Mouse (Mus musculus): ENCODE data around the gene Evpl.
"Not testable (repeated sequence)": the region's sequence is repeated elsewhere in the genome, so short reads cannot be mapped to it uniquely, and the experiment has no call there.

Evpl gene

GRCm38 (mm10) chr11:116237742-116238395 lies at the start of gene Evpl:
TSS of gene Evpl (minus strand) at chr11:116238077.
- peak; percentile 96 for DNase-seq

GRCm38 (mm10) chr11:116287351-116287750 lies 49.5 kb upstream of the Evpl start:
- DNase-seq = peak; percentile 87

DNA sequence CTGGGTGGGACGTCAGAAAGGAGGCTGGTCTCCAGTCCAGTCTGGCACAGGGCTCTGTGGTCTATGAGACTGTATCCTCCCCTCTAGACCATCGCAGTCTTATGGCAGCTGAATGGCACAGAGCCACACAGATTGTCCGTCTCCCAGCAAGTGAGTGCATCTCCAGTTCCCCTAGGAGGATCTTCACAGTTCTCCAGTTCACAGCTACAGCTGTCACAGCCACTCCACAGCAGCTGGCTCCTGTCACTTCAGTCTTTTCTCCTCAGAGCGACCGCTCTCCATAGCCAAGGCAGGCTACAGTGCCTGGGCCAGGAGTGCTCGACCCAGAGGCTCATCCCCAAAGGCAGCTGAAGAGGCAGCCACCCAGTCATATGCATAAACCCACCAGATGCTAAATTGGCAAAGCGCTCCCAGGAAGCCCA lies 47.9 kb upstream of the Evpl start:
- peak; percentile 96 for DNase-seq

GRCm38 (mm10) chr11:116283982-116284381 lies 46.1 kb upstream of the Evpl start:
- DNase-seq = no peak

GRCm38 (mm10) chr11:116282912-116283521 lies 45.1 kb upstream of the Evpl start:
- peak; percentile 86 for DNase-seq

GRCm38 (mm10) chr11:116282089-116282488 lies 44.2 kb upstream of the Evpl start:
- DNase-seq = no peak

DNA sequence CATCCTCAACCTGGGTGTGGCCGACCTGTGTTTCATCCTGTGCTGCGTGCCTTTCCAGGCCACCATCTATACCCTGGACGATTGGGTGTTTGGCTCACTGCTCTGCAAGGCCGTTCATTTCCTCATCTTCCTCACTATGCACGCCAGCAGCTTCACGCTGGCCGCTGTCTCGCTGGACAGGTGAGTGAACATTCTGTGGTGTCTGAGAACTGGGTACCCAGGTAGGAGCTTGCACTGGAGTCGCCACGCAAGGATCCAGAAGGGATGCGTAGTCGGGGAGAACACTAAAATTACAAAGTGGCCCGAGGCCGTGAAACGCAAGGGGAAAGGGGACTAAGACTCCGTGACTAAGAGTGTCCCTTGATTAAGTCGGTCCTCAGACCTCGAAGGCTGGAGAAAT lies 43.8 kb upstream of the Evpl start:
- DNase-seq = no peak

GRCm38 (mm10) chr11:116280751-116281663 lies 43.1 kb upstream of the Evpl start, which contains the start of gene Galr2:
TSS of gene Galr2 (plus strand) at chr11:116280939.
- DNase-seq = peak; percentile 85

DNA sequence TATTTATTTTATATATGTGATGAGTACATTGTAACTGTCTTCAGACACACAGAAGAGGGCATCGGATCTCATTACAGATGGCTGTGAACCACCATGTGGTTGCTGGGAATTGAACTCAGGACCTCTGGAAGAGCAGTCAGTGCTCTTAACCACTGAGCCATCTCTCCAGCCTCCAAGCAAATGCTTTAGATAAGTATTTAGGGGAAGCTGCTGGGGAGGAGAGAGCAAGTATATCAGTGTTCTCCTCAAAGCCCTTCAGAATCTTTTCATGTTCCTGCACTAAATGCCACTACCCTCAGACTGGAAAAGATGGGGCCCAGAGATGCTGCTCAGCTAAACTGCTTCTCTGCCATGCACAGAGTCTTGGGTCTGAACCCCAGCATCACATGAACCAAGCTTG lies 39.3 kb upstream of the Evpl start:
- not testable (repeated sequence) for DNase-seq

- peak; percentile 99 for DNase-seq
These were observed 36.3 kb upstream of the Evpl start, which contains the start of gene Srp68 for GRCm38 (mm10) chr11:116274045-116274666. TSS of gene Srp68 (minus strand) at chr11:116274217.

GRCm38 (mm10) chr11:116273469-116274044 lies 35.7 kb upstream of the Evpl start:
- no peak for DNase-seq

GRCm38 (mm10) chr11:116272589-116273468 lies 35.0 kb upstream of the Evpl start:
- DNase-seq = no peak

DNA sequence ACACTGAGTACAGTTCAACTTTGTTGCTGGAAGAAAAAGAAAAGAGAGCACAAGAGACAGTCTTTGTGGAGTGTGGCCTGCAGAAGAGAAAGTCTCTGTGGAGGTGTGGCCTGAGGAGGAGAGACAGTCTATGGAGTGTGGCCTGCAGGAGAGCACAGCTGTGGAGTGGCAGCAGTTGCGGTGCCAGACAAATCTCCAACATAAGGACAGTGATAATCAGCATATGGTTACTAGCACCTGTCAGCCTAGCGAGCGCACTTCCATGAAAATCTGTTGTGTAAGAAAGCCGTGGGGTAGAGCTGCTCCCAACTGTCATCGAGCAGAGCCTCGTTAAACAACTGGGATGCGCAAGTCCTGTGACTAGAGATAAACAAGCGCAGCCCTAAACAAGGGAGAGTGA lies 31.7 kb upstream of the Evpl start:
- no peak for DNase-seq

DNA sequence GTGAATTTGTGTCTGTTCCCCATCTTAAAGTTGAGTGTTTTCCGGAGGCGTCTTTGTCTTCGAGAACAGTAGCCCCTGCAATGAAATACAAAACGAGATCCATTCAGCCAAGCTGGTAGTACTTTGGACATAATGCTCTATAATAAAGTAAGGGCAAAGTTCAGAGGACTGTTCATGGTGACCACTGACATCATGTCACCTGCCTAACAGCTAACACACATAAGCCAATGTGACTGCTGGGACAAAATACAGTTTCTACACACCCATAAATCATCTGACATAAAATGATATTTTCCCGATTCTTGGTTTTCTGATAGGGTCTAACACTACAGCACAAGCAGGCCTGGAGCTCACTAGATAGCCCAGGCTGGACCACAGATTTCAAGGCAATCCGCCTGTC lies 30.4 kb upstream of the Evpl start:
- no peak for DNase-seq

DNA sequence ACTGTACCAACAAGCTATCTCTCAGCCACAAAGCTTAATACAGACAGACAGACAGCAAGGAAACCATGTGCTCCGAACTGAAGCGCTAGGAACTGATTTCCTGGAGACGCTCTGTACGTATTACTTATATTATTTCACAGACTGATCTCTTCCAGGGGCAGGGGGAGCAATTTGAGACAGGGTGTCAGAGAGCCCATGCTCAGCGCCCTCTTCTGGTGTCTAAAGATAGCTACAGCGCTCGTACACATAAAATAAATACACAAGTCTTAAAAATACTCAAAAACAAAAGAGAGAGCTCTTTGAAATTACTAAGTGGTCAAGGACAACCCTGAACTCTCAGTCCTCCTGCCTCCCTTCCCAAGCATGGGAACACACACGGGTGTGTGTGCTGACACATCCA lies 29.8 kb upstream of the Evpl start:
- DNase-seq = no peak

- no peak for DNase-seq
These were observed 28.0 kb upstream of the Evpl start for GRCm38 (mm10) chr11:116265850-116266249.

DNA sequence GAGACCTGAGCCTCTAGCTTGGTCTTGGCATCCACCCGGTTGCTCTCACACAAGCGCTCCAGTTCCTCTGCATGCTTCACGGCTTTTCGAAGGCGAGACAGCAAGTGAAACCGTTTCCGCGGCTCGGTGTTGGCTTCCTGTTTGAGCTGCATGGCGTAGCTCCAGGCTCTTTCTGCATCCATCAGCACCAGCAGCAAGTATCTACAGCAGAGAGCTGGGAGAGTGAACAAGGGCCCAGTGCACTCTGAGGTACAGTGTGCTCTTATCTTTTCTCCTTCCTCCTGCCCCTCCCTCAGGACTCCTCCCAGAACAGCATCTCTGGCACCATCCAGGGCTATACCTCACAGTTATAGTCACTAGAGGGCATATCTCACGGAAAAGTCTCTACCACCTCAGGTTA lies 27.5 kb upstream of the Evpl start:
- DNase-seq = no peak

DNA sequence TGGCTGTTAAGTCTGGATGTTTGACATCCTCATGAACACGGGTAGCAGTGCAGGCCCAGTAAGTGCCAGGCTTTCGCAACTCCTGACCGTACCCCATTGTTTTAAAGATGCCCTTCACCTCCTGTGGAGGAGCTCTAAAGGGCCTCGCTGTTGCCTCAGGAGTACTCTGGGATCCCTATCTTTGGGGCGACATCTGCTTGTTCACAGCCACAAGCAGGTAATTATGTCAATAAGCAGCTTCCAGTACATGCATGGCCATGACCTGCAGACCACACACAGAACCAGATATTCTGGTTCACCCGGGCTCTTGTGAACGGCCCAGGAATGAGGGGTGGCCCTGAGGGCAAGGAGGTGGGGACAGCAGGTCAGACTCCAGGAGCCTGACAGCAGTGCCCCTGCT lies 22.4 kb upstream of the Evpl start:
- no peak for DNase-seq

DNA sequence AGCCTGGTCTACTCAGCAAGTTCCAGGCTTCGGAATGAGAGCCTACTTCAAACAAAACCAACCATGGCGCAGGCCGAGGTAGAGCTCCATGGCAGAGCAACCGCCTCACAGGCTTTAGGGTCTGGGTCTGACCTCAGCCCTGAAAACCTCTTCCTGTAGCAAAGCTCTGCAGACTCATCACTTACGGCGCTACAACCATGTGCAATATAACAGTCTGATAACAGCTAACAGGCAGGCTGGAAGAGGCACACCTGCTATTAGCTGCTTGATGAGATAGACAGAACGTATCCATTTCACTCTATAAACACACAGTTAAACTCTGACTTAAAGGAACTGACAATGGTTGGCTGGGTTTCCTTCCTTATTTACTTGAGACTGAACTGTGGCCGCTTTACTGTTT lies 21.6 kb upstream of the Evpl start:
- DNase-seq = no peak

DNA sequence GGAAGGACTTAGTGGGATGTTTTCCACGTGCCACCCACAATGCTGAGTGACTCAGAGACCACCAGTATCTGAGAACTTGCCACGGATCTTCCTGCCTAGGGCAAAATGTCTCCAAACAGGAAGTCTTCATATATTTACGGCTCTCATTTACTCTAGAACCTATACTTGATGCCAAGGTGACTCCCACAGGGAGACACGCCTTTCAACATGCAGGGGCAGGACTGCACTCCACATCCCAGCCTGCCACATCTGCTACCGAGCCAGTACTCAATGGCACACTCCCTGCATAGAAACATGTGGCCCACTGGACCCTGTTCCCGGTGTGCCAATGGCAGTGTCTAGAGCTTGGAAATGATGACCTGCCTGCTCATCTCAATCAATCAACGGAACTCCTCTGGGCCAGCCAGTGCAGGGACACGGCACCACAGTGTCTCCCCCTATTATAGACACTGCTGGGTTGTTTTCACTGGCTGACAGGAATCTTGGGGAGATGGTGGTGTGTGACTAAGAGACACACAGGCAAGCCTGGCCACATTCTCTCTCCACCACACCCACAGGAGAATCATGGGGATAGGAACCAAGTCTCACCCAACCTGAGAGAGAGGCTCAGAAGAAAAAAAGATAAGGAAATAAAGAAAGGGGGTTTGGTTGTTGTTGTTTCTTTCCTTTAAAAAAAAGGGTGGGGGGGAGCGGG lies 18.3 kb upstream of the Evpl start:
- no peak for DNase-seq

All from heart, adult 11 months (tissue).